Mouse (Mus musculus) heart, embryonic 12.5 days (tissue): Measurements from ENCODE around the gene Hnrnpa2b1. TPM values are rescaled to one million over a fixed set of nuclear protein-coding genes. Genes with fewer than 3 reads are reported as not detected.
A peak's percentile ranks its signal among the peaks of the same experiment; 100 is the strongest.

Source experiments
- ATAC-seq: fragments of 200-750 bp; cut with Nextera tagmentation; 2 replicates; pipeline ENCODE4 v1.8.0; 2017; ENCODE audit warnings: moderate TSS enrichment, moderate library complexity; ENCODE audit not compliant: insufficient number of reproducible peaks, low FRiP score
- H3K27ac ChIP-seq: fragments of 300-500 bp; sonication (generic); 2 replicates; pipeline ENCODE4 v1.5.1; 2016; ENCODE audit warnings: mild to moderate bottlenecking, moderate library complexity; ENCODE audit not compliant: poor library complexity, severe bottlenecking
- H3K27me3 ChIP-seq: fragments of 300-500 bp; sonication (generic); replicated peaks from 2 replicates; pipeline ENCODE4 v1.6.1; 2016; ENCODE audit warnings: mild to moderate bottlenecking, moderate library complexity
- H3K36me3 ChIP-seq: fragments of 300-500 bp; sonication (generic); 2 replicates; pipeline ENCODE4 v1.6.1; 2016; ENCODE audit warnings: mild to moderate bottlenecking, moderate library complexity
- H3K4me1 ChIP-seq: fragments of 300-500 bp; sonication (generic); replicated peaks from 2 replicates; pipeline ENCODE4 v1.6.1; 2016; ENCODE audit warnings: mild to moderate bottlenecking
- H3K4me2 ChIP-seq: fragments of 300-500 bp; sonication (generic); 2 replicates; pipeline ENCODE4 v1.6.1; 2016; ENCODE audit warnings: mild to moderate bottlenecking, moderate library complexity
- H3K4me3 ChIP-seq: fragments of 300-500 bp; sonication (generic); 2 replicates; pipeline ENCODE4 v1.5.1; 2016; ENCODE audit warnings: mild to moderate bottlenecking
- H3K9ac ChIP-seq: fragments of 300-500 bp; sonication (generic); 2 replicates; pipeline ENCODE4 v1.6.1; 2016; ENCODE audit warnings: mild to moderate bottlenecking, moderate library complexity
- H3K9me3 ChIP-seq: fragments of 300-500 bp; sonication (generic); replicated peaks from 2 replicates; pipeline ENCODE4 v1.6.1; 2016; ENCODE audit warnings: mild to moderate bottlenecking, moderate library complexity
- WGBS: fragments of 180-500 bp; shearing (Covaris S2); methylation state at CpG from one replicate; pipeline ENCODE4 v1.1.7; 2016; 5-methylcytosine and 5-hydroxymethylcytosine counted together
- polyA plus RNA-seq: library from polyadenylated mRNA; unstranded; fragments of >200 nt; fragmentation: Nextera tagmentation; extraction: Ambion mirVana; gene quantifications from 2 replicates; pipeline ENCODE4 v1.2.1, GENCODE M21; 2016

Gene Hnrnpa2b1
- polyA plus RNA-seq, 1 experiment from 2014 or later, result 1,470 TPM

GRCm38 (mm10) chr6:51468891-51469561 lies 668 bp downstream of the Hnrnpa2b1 start:
- Histone ChIP-seq H3K27ac (peak overlapping the region; percentile 99), H3K9ac (peak overlapping the region; percentile 96), H3K36me3 (peaks cover 38% of the 10 kb centered on the region), H3K27me3 (no peaks in the 10 kb centered on the region), H3K4me1 (peaks cover 24% of the 10 kb centered on the region), H3K9me3 (no peaks in the 10 kb centered on the region), H3K4me3 (peak overlapping the region; percentile 93), H3K4me2 (peak overlapping the region; percentile 59)
- peak; percentile 58 for ATAC-seq
- under 1% methylated on average over 63 of the region's 63 CpGs for WGBS

GRCm38 (mm10) chr6:51467649-51468048 lies 2.0 kb downstream of the Hnrnpa2b1 start:
- no peaks in the 10 kb centered on the region for H3K27me3 ChIP-seq
- no peak overlapping the region for H3K27ac ChIP-seq
- no peak for ATAC-seq
- no peak overlapping the region for H3K4me2 ChIP-seq
- H3K4me1 ChIP-seq, result peaks cover 24% of the 10 kb centered on the region
- H3K4me3 ChIP-seq, result peak overlapping the region; percentile 42
- H3K9ac ChIP-seq, result no peak overlapping the region
- no peaks in the 10 kb centered on the region for H3K9me3 ChIP-seq
- 0% methylated on average over 2 of the region's 2 CpGs for WGBS
- peaks cover 36% of the 10 kb centered on the region for H3K36me3 ChIP-seq

- WGBS, result 75% methylated on average over 3 of the region's 3 CpGs
- Histone ChIP-seq H3K4me1 (peaks cover 4% of the 10 kb centered on the region; the same call in 1 of the 2 replicates), H3K36me3 (peaks cover 53% of the 10 kb centered on the region), H3K4me3 (no peak overlapping the region), H3K4me2 (no peak overlapping the region), H3K27me3 (no peaks in the 10 kb centered on the region), H3K9ac (no peak overlapping the region), H3K9me3 (no peaks in the 10 kb centered on the region), H3K27ac (no peak overlapping the region)
- no peak for ATAC-seq
These were observed 9.3 kb downstream of the Hnrnpa2b1 start for GRCm38 (mm10) chr6:51460363-51460762.

- H3K4me2 ChIP-seq, result no peak overlapping the region
- no peak overlapping the region for H3K9ac ChIP-seq
- 76% methylated on average over 4 of the region's 4 CpGs for WGBS
- H3K9me3 ChIP-seq, result no peaks in the 10 kb centered on the region
- H3K36me3 ChIP-seq, result peaks cover 52% of the 10 kb centered on the region
- no peaks in the 10 kb centered on the region for H3K27me3 ChIP-seq
- ATAC-seq, result no peak
- H3K4me3 ChIP-seq, result no peak overlapping the region
- peaks cover 7% of the 10 kb centered on the region; the same call in 1 of the 2 replicates for H3K4me1 ChIP-seq
- H3K27ac ChIP-seq, result no peak overlapping the region
These were observed 9.7 kb downstream of the Hnrnpa2b1 start for GRCm38 (mm10) chr6:51460021-51460360.

GRCm38 (mm10) chr6:51459313-51460020 lies 10.2 kb downstream of the Hnrnpa2b1 start:
- peak; percentile 43; the same call in 1 of the 2 replicates for ATAC-seq
- no peak overlapping the region for H3K27ac ChIP-seq
- H3K9ac ChIP-seq, result no peak overlapping the region
- H3K36me3 ChIP-seq, result peaks cover 52% of the 10 kb centered on the region
- H3K4me1 ChIP-seq, result peaks cover 9% of the 10 kb centered on the region; the same call in 1 of the 2 replicates
- no peaks in the 10 kb centered on the region for H3K9me3 ChIP-seq
- H3K4me3 ChIP-seq, result no peak overlapping the region
- WGBS, result 45% methylated on average over 5 of the region's 5 CpGs
- H3K4me2 ChIP-seq, result no peak overlapping the region
- H3K27me3 ChIP-seq, result no peaks in the 10 kb centered on the region

GRCm38 (mm10) chr6:51458925-51459312 lies 10.8 kb downstream of the Hnrnpa2b1 start:
- H3K27me3 ChIP-seq, result no peaks in the 10 kb centered on the region
- H3K36me3 ChIP-seq, result peaks cover 49% of the 10 kb centered on the region
- 0 out of 2 replicates have a peak, but pooled peaks have one; percentile 10 for ATAC-seq
- 38% methylated on average over 2 of the region's 2 CpGs for WGBS
- peaks cover 9% of the 10 kb centered on the region; the same call in 1 of the 2 replicates for H3K4me1 ChIP-seq
- no peak overlapping the region for H3K4me3 ChIP-seq
- H3K4me2 ChIP-seq, result no peak overlapping the region
- no peak overlapping the region for H3K9ac ChIP-seq
- no peaks in the 10 kb centered on the region for H3K9me3 ChIP-seq
- H3K27ac ChIP-seq, result no peak overlapping the region

DNA sequence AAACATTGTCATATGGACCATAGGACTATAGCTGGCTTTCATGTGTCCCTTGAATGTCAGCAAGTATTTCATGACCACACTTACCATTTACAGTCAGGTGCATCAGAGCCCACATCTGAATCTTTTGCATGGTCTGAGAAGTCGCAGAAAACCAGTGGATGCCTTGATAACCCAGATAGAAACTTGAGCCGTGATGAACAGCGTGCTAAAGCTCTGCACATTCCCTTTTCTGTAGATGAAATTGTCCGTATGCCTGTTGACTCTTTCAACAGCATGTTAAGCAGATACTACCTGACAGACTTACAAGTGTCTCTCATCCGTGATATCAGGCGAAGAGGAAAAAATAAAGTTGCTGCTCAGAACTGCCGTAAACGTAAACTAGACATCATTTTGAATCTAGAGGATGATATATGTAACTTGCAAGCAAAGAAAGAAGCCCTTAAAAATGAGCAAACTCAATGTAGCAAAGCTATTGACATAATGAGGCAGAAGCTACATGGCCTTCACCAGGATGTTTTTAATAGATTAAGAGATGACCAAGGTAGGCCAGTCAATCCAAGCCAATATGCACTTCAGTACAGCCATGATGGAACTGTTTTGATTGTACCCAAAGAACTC lies 11.8 kb downstream of the Hnrnpa2b1 start:
- Histone ChIP-seq H3K4me2 (no peak overlapping the region), H3K36me3 (peaks cover 40% of the 10 kb centered on the region), H3K27me3 (no peaks in the 10 kb centered on the region), H3K9me3 (no peaks in the 10 kb centered on the region), H3K27ac (no peak overlapping the region), H3K9ac (no peak overlapping the region), H3K4me1 (0 out of 2 replicates have a peak, but pooled peaks cover 5% of the 10 kb centered on the region), H3K4me3 (no peak overlapping the region)
- no peak for ATAC-seq
- WGBS, result 71% methylated on average over 8 of the region's 8 CpGs

- Histone ChIP-seq H3K4me3 (no peak overlapping the region), H3K36me3 (peaks cover 38% of the 10 kb centered on the region), H3K27ac (no peak overlapping the region), H3K4me1 (0 out of 2 replicates have a peak, but pooled peaks cover 5% of the 10 kb centered on the region), H3K27me3 (no peaks in the 10 kb centered on the region), H3K9ac (no peak overlapping the region), H3K9me3 (no peaks in the 10 kb centered on the region), H3K4me2 (no peak overlapping the region)
- 79% methylated on average over 3 of the region's 3 CpGs for WGBS
- no peak for ATAC-seq
These were observed 12.4 kb downstream of the Hnrnpa2b1 start for GRCm38 (mm10) chr6:51457283-51457682.

DNA sequence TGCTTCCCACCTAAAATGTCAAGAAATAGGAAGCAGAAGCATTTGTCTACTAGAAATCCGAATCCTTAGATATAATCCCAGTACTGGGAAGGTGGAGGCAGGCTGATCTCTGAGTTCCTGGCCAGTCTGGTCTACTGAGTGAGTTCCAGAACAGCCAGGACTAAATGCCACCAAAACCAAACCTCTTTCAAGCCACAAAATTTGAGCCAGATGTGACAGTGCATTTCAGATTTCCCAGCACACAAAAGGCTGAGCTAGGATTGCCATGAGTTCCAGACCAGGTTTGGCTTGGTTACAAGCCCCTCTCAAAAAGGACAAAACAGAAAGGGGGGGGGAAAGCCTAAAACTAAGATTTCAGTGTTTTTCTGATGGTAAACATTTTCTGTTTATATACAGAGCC lies 13.5 kb downstream of the Hnrnpa2b1 start:
- no peak for ATAC-seq
- H3K36me3 ChIP-seq, result peaks cover 29% of the 10 kb centered on the region
- no peak overlapping the region for H3K27ac ChIP-seq
- 72% methylated on average over 1 of the region's 1 CpGs for WGBS
- no peak overlapping the region for H3K4me2 ChIP-seq
- H3K27me3 ChIP-seq, result no peaks in the 10 kb centered on the region
- H3K9me3 ChIP-seq, result no peaks in the 10 kb centered on the region
- no peak overlapping the region for H3K4me3 ChIP-seq
- H3K4me1 ChIP-seq, result 0 out of 2 replicates have a peak, but pooled peaks cover 5% of the 10 kb centered on the region
- no peak overlapping the region for H3K9ac ChIP-seq

- ATAC-seq, result no peak
- H3K4me3 ChIP-seq, result no peak overlapping the region
- no peak overlapping the region for H3K9ac ChIP-seq
- H3K27ac ChIP-seq, result no peak overlapping the region
- 0 out of 2 replicates have a peak, but pooled peaks cover 5% of the 10 kb centered on the region for H3K4me1 ChIP-seq
- peaks cover 20% of the 10 kb centered on the region for H3K36me3 ChIP-seq
- 39% methylated on average over 3 of the region's 3 CpGs for WGBS
- no peak overlapping the region for H3K4me2 ChIP-seq
- no peaks in the 10 kb centered on the region for H3K9me3 ChIP-seq
- no peaks in the 10 kb centered on the region for H3K27me3 ChIP-seq
These were observed 14.7 kb downstream of the Hnrnpa2b1 start for GRCm38 (mm10) chr6:51454949-51455348.

GRCm38 (mm10) chr6:51452927-51453503 lies 16.7 kb downstream of the Hnrnpa2b1 start:
- WGBS, result 81% methylated on average over 7 of the region's 7 CpGs
- no peaks in the 10 kb centered on the region for H3K27me3 ChIP-seq
- ATAC-seq, result no peak

More at GRCm38 (mm10) chr6:51452927-51453503, 16.7 kb downstream of the Hnrnpa2b1 start:
- Histone ChIP-seq H3K4me3 (no peak overlapping the region), H3K9ac (no peak overlapping the region), H3K9me3 (no peaks in the 10 kb centered on the region), H3K4me2 (no peak overlapping the region), H3K36me3 (peaks cover 6% of the 10 kb centered on the region), H3K27ac (no peak overlapping the region), H3K4me1 (0 out of 2 replicates have a peak, but pooled peaks cover 5% of the 10 kb centered on the region)
